43 mouse cellular contexts compared by ENCODE assay signal in genomic region chr5:106438916-106439315, GRCm38 (mm10). TPM values are rescaled to one million over a fixed set of nuclear protein-coding genes. Genes with fewer than 3 reads are reported as not detected.
"Had no signal": no experiment of that assay in that cellular context is flagged by ENCODE, and none has a peak within 500 bp of the region (broad histone marks: within the 10 kb centered on the region; RNA-seq: fewer than 3 reads in every experiment).

No protein-coding gene starts in this region.

- H3K36me3 ChIP-seq: heart, embryonic 12.5 days; heart, embryonic 13.5 days; heart, embryonic 15.5 days; hindbrain, embryonic 10.5 days; hindbrain, embryonic 12.5 days; hindbrain, embryonic 13.5 days; hindbrain, embryonic 15.5 days; intestine, embryonic 15.5 days; kidney, embryonic 15.5 days had no signal

- DNase-seq: heart, postnatal 10 days; heart, postnatal 14 days; heart, postnatal 36 days; heart, postnatal 4 days; kidney, adult 11 months; kidney, adult 18-20 months; kidney, adult 2 months; kidney, adult 8-10 months; kidney, adult 9 months; kidney, postnatal 10 days; kidney, postnatal 14 days; kidney, postnatal 25 days; kidney, postnatal 36 days; kidney, postnatal 4 days; layer of hippocampus, adult 9-11 months; layer of hippocampus, postnatal 36 days had no signal

- H3K27ac ChIP-seq: heart, embryonic 13.5 days; heart, embryonic 15.5 days; hindbrain, embryonic 10.5 days; hindbrain, embryonic 12.5 days; hindbrain, embryonic 13.5 days; hindbrain, embryonic 14.5 days; hindbrain, embryonic 15.5 days; hindbrain, postnatal 0 days; intestine, embryonic 15.5 days; kidney, embryonic 15.5 days; kidney, postnatal 0 days; layer of hippocampus, adult 2 months; left cerebral cortex, adult 2 months had no signal

- ATAC-seq: hindbrain, embryonic 16.5 days; hindbrain, postnatal 0 days; inflammation-experienced regulatory T-cells, adult 6 months; intestine, embryonic 15.5 days; intestine, embryonic 16.5 days; intestine, postnatal 0 days had no signal

- H3K9me3 ChIP-seq: heart, embryonic 12.5 days; heart, embryonic 13.5 days; heart, embryonic 15.5 days; hindbrain, embryonic 10.5 days; hindbrain, embryonic 12.5 days; hindbrain, embryonic 13.5 days; hindbrain, embryonic 15.5 days; intestine, embryonic 15.5 days; kidney, embryonic 15.5 days had no signal

- H3K4me3 ChIP-seq: heart, embryonic 12.5 days; heart, embryonic 13.5 days; heart, embryonic 15.5 days; hindbrain, embryonic 10.5 days; hindbrain, embryonic 12.5 days; hindbrain, embryonic 13.5 days; hindbrain, embryonic 15.5 days; intestine, embryonic 15.5 days; kidney, embryonic 15.5 days; layer of hippocampus, adult 2 months; left cerebral cortex, adult 2 months had no signal

- H3K4me1 ChIP-seq: heart, embryonic 12.5 days; heart, embryonic 13.5 days; heart, embryonic 15.5 days; hindbrain, embryonic 10.5 days; hindbrain, embryonic 12.5 days; hindbrain, embryonic 13.5 days; hindbrain, embryonic 15.5 days; intestine, embryonic 15.5 days; kidney, embryonic 15.5 days had no signal

RNA-seq across cellular contexts. Expression of gene Barhl2, which starts 19.1 kb away (rescaled TPM):
- total RNA-seq: heart, postnatal 10 days; heart, postnatal 14 days; heart, postnatal 25 days; heart, postnatal 36 days; heart, postnatal 4 days; hematopoietic stem cell, adult 5-6 weeks; layer of hippocampus, adult 2 months had no signal
- polyA plus RNA-seq: heart, embryonic 12.5 days; heart, embryonic 13.5 days; heart, embryonic 14.5 days; heart, embryonic 15.5 days; heart, embryonic 16.5 days; heart, postnatal 0 days; inflammation-experienced regulatory T-cells, adult 6 months; intestine, embryonic 14.5 days; intestine, embryonic 15.5 days; intestine, embryonic 16.5 days; intestine, postnatal 0 days; kidney, adult 2 months; kidney, embryonic 14.5 days; kidney, embryonic 15.5 days; kidney, embryonic 16.5 days; kidney, postnatal 0 days; large intestine, adult 2 months had no signal
